19 mouse cellular contexts compared by ENCODE assay signal in the genomic region with DNA sequence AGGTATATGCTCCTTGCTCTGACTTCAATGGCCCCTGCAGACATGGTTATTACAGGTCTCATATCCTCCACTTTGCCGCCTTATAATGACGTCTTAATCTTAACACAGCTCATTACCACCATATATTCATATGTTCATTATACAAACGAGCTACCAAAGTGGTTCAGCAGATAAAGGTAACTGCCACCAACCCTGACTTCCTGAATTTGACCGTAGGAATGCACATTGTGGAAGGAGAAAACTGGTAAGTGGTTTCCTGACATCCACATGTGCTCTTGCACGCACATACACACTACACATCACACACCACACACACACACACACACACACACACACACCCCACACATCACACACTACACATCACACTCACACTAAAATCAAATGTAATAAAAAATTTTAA.
"Had no signal": no experiment of that assay in that cellular context is flagged by ENCODE, and none has a peak within 500 bp of the region (broad histone marks: within the 10 kb centered on the region; RNA-seq: fewer than 3 reads in every experiment).

No protein-coding gene starts in this region.

- ATAC-seq: hindbrain, embryonic 16.5 days; inflammation-experienced regulatory T-cells, adult 6 months; intestine, embryonic 15.5 days; intestine, postnatal 0 days; liver, embryonic 12.5 days had no signal

- DNase-seq: gastrocnemius, adult 2 months; gastrocnemius, postnatal 10 days; gastrocnemius, postnatal 25 days; heart, adult 18-20 months; heart, postnatal 10 days; heart, postnatal 4 days; kidney, adult 18-20 months; kidney, adult 8-10 months; kidney, postnatal 10 days; kidney, postnatal 25 days; kidney, postnatal 4 days; layer of hippocampus, adult 9-11 months; layer of hippocampus, postnatal 36 days; left cerebral cortex, postnatal 4 days had no signal
